Mouse (Mus musculus) erythroblast, embryonic 14.5 days (primary cell): ENCODE results near the gene Mgst2. TPM values are rescaled to one million over a fixed set of nuclear protein-coding genes. Genes with fewer than 3 reads are reported as not detected.

Experiments used
- H3K27me3 ChIP-seq: 2 replicates; pipeline ENCODE4 v1.6.1; 2012; ENCODE audit warnings: inconsistent platforms; ENCODE audit not compliant: control insufficient read depth
- H3K36me3 ChIP-seq: 2 replicates; pipeline ENCODE4 v1.6.1; 2012; ENCODE audit warnings: mild to moderate bottlenecking, inconsistent platforms; ENCODE audit not compliant: control insufficient read depth
- H3K4me1 ChIP-seq: 2 replicates; pipeline ENCODE4 v1.6.1; 2012; ENCODE audit warnings: inconsistent platforms; ENCODE audit not compliant: control insufficient read depth
- H3K4me3 ChIP-seq: replicated peaks from 2 replicates; pipeline ENCODE3; 2012; ENCODE audit warnings: moderate library complexity, mild to moderate bottlenecking, inconsistent platforms
- H3K9me3 ChIP-seq: 2 replicates; pipeline ENCODE4 v1.6.1; 2012; ENCODE audit warnings: low read length, inconsistent platforms, mixed read lengths; ENCODE audit not compliant: control insufficient read depth
- GATA1 ChIP-seq: IDR thresholded peaks from 2 replicates; pipeline ENCODE4 v1.6.1; 2012; ENCODE audit warnings: low read length, inconsistent platforms, mixed read lengths
- TAL1 ChIP-seq: IDR thresholded peaks from 3 replicates; pipeline ENCODE4 v1.6.1; 2012; ENCODE audit warnings: low read length, inconsistent platforms, mixed read lengths
- polyA plus RNA-seq: library from polyadenylated mRNA; stranded (reverse); fragments of >175 nt; gene quantifications from 2 replicates; pipeline ENCODE4 v1.2.3, GENCODE M21; 2012

The Mgst2 gene
- polyA plus RNA-seq, 1 experiment, result not detected

DNA sequence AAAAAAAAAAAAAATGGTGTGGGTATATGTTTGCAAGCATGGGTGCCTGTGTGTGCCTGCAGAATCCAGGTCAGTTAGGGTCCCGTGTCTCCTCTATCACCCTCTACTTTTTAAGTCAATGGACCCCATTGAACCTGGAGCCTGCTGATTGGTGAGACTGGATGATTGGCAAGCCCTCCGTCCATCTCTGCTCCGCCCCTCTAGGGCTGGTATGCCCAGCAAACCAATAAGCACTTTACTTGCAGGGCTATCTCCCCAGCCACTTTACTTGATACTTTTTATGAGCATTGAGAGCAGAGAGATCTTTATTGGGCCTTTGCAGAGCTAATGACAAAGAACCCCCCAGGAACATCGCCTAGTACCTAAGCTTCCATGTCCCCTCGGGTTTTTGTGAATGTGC, 54.3 kb downstream of the Mgst2 start:
- Histone ChIP-seq H3K36me3 (no peaks in the 10 kb centered on the region), H3K4me1 (peaks cover 42% of the 10 kb centered on the region), H3K27me3 (no peaks in the 10 kb centered on the region), H3K4me3 (no peak overlapping the region), H3K9me3 (no peaks in the 10 kb centered on the region)
- TF ChIP-seq GATA1 (no peak), TAL1 (no peak)

DNA sequence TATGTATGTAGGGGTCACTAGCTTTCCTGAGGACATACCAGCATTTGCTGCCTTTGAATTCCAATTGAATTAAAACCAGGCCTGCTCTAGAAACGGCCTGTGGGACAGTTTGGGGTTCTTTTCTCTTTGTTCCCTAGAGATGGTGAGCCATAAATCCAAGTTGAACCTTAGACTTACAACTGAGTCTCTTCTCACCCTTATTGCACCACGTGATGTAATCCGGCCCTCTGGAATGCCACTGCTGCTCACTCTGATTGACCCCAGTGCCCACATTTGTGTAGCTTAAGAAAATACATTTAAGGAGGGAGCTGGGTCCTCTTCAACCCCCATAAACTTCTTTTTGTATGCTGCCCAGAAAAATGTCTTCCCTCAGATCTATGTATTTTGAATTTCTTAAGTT, 57.3 kb downstream of the Mgst2 start:
- no peaks in the 10 kb centered on the region for H3K9me3 ChIP-seq
- no peak overlapping the region for H3K4me3 ChIP-seq
- no peaks in the 10 kb centered on the region for H3K27me3 ChIP-seq
- H3K4me1 ChIP-seq, result peaks cover 22% of the 10 kb centered on the region
- TF ChIP-seq GATA1 (no peak), TAL1 (no peak)
- no peaks in the 10 kb centered on the region for H3K36me3 ChIP-seq

DNA sequence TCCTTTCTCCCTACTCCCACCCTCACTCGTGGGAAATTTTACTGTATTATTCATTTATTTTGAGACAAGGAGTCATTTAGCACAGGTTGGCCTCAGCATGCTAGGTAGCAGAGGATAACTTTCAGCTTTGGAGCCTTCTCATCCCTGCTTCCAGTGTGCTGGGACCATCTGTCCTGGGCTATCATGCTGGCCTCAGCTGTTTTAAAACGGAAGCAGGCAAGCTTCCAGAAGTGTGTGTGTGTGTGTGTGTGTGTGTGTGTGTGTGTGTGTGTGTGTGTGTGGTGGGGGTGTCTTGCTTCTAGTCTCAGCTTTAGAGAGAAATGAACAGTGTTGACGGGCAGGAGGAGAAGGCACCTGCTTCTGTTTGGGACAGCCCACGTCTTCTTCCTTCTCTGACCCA, 57.7 kb downstream of the Mgst2 start:
- Histone ChIP-seq H3K4me3 (no peak overlapping the region), H3K36me3 (no peaks in the 10 kb centered on the region), H3K4me1 (peaks cover 17% of the 10 kb centered on the region), H3K27me3 (no peaks in the 10 kb centered on the region), H3K9me3 (no peaks in the 10 kb centered on the region)
- TF ChIP-seq GATA1, result no peak
- TF ChIP-seq TAL1, result no peak

GRCm38 (mm10) chr3:51719373-51719772, 59.2 kb downstream of the Mgst2 start:
- no peaks in the 10 kb centered on the region for H3K9me3 ChIP-seq
- TF ChIP-seq TAL1, result no peak
- no peak for TF ChIP-seq GATA1
- no peak overlapping the region for H3K4me3 ChIP-seq
- no peaks in the 10 kb centered on the region for H3K36me3 ChIP-seq
- H3K27me3 ChIP-seq, result no peaks in the 10 kb centered on the region
- peaks cover 7% of the 10 kb centered on the region for H3K4me1 ChIP-seq

- H3K36me3 ChIP-seq, result no peaks in the 10 kb centered on the region
- H3K9me3 ChIP-seq, result no peaks in the 10 kb centered on the region
- H3K4me3 ChIP-seq, result no peak overlapping the region
- peaks cover under 1% of the 10 kb centered on the region for H3K4me1 ChIP-seq
- TF ChIP-seq GATA1 (no peak), TAL1 (no peak)
- no peaks in the 10 kb centered on the region for H3K27me3 ChIP-seq
These were observed 59.8 kb downstream of the Mgst2 start for GRCm38 (mm10) chr3:51719982-51720381.

GRCm38 (mm10) chr3:51726257-51726656, 66.1 kb downstream of the Mgst2 start:
- H3K27me3 ChIP-seq, result no peaks in the 10 kb centered on the region
- H3K4me1 ChIP-seq, result peaks cover 59% of the 10 kb centered on the region
- H3K36me3 ChIP-seq, result no peaks in the 10 kb centered on the region; the same call in 1 of the 2 replicates
- no peak overlapping the region for H3K4me3 ChIP-seq
- TF ChIP-seq TAL1 (no peak), GATA1 (no peak)
- no peaks in the 10 kb centered on the region for H3K9me3 ChIP-seq

GRCm38 (mm10) chr3:51727487-51727886, 67.3 kb downstream of the Mgst2 start:
- H3K27me3 ChIP-seq, result no peaks in the 10 kb centered on the region
- no peak overlapping the region for H3K4me3 ChIP-seq
- peaks cover 63% of the 10 kb centered on the region for H3K4me1 ChIP-seq
- TF ChIP-seq TAL1 (no peak), GATA1 (no peak)
- no peaks in the 10 kb centered on the region; the same call in 1 of the 2 replicates for H3K36me3 ChIP-seq
- no peaks in the 10 kb centered on the region for H3K9me3 ChIP-seq

DNA sequence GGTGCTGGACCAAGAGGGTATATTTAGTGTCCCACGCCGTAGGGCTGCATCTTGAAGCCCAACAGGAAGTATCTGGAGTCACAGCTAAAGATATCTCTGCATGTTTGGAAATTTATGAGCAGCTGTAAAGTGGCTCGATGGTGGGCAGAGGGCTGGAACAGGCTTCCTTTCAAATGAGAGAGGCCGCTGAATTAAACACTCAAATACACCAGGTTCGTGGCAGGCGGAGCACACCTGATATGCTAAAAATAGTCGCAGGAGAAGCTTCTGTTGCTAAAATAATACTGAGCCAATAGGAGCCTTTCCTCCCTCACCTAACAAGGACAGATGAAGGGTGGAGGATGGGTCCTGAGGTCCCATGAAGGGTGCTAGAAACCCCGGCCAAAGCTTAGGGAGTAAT, 67.8 kb downstream of the Mgst2 start:
- Histone ChIP-seq H3K4me3 (peak overlapping the region; percentile 57), H3K36me3 (no peaks in the 10 kb centered on the region; the same call in 1 of the 2 replicates), H3K27me3 (peaks cover 1% of the 10 kb centered on the region; the same call in 1 of the 2 replicates), H3K4me1 (peaks cover 67% of the 10 kb centered on the region), H3K9me3 (no peaks in the 10 kb centered on the region)
- no peak for TF ChIP-seq GATA1
- TF ChIP-seq TAL1, result no peak

- TF ChIP-seq TAL1, result no peak
- TF ChIP-seq GATA1, result peak; percentile 63
- no peaks in the 10 kb centered on the region for H3K9me3 ChIP-seq
- H3K27me3 ChIP-seq, result peaks cover 2% of the 10 kb centered on the region; the same call in 1 of the 2 replicates
- H3K4me1 ChIP-seq, result peaks cover 70% of the 10 kb centered on the region
- H3K4me3 ChIP-seq, result peak overlapping the region; percentile 57
- H3K36me3 ChIP-seq, result no peaks in the 10 kb centered on the region; the same call in 1 of the 2 replicates
These were observed 68.3 kb downstream of the Mgst2 start for GRCm38 (mm10) chr3:51728456-51728855.
